Mouse (Mus musculus) cerebellum, postnatal 25 days (tissue): ENCODE measurements around the gene 1700010I14Rik.
A peak's percentile ranks its signal among the peaks of the same experiment; 100 is the strongest.

Experiments used
- DNase-seq, 2 experiments: peaks; one replicate each; pipeline ENCODE4 v3.0.0; 2021; ENCODE audit warnings: mixed read lengths in 2 of 2

The 1700010I14Rik gene

GRCm38 (mm10) chr17:9030181-9030580 is 42.0 kb downstream of the 1700010I14Rik start:
- peak in 1 of 2 experiments; percentile 15 for DNase-seq

DNA sequence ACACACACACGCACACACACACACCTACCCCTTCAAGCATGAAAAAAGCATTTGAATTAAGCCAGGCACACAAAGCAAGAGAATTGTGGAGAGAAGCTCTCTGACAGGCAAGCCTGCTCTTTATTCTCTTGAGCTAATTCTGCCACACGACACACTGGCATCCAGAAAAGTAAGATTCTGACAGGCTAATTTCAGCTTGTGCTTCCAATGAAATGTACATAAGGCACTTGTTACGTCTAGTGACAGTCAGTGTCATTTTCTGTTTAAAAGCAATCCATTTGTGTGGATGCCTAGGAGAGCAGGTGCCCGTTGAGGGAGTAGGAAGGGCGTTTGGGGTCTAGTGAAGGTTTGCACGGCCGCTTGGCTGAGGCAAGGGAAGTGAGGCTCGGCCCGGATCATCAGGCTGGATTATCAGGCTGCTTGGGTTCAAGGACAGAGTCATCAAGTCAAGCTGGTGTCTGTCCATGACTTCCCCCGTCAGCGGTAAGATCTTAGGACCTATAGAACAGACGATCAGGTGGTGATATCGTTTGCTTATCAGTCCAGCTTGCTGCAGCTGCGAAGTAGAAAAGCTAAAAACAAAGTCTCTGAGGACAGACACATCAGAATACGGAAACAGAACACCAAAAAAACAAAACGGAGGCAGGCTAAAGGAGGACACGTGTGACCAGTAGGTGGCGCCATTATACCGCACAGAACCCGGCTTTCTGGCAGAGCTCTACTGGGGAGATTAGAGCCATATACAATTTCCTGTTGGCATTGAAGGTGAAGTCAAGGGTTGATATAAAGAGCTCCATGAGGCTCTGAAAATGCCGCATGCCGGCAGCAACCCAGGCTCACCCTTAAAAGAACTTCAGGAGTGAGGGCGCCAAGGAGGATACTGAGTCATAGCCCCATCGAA is 43.4 kb downstream of the 1700010I14Rik start:
- peak; percentile 91 to 94 for DNase-seq

DNA sequence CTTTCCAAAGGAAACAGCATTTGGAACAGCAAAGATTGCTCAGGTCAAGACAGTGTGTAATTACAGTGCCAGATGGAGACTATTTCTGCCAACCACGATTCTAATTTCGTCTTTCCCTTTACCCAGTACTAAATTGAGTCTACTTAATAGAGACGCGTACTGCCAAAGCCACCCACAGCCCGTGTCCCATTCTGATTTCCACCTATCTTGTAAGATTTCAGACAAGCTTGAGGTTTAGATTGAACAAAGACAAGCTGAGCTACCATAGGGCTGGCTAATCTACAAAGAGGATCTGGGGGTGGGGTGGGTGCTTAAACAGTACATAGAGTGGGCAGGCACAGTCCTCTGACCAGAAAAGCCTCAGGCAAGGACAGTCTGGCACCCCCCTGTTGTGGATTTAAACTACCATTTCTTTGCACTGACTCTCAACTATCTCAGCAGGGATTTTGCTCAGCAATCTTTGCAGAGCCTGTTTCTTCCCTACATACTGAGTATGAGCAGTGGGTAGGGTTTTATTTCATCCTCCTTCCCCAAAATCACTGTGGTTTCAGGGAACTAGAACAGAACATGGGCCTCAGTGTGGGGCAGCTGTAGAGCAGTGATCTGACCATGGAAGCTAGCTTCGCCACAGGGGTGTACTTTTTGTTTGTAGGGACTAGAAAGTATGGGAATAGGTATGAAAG is 44.4 kb downstream of the 1700010I14Rik start:
- peak; percentile 67 to 70 for DNase-seq

GRCm38 (mm10) chr17:9033511-9033910 is 45.4 kb downstream of the 1700010I14Rik start:
- no peak for DNase-seq

DNA sequence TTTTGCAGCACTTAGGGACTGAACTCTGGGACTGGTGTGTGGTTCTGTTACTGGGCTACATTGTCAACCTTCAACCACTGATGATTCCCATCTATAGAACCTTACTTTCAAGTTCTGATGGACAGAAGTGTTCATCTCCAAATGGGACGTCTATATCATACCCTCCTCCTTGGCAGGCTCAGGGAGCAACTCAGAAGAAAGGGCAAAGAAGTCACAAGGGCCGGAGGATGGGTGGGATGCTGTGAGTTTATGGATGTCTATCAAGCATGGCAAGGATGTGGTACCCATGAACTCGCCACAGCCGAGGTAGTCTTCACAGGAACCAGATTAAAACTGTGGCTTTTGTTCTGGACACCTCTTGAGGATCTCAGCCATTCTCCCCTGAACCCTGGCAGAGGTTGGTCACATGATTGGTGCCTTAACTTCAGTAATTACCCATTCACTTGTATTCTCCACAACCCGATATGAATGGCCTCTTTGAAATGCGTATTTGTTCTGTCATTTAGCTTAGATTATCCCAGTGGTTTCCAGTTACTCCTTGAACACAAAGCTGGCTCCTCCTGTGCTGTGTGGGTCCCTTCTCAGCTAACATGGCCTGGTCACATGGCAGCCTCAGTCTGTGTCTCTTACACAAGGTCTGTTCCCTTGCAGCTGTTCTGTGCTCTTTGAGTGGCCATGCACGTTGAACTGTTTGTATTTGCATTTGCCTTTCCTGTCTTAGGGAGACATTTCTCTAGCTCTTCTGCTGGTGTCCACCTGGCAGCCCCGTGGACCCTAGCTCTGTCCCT is 47.6 kb downstream of the 1700010I14Rik start:
- no peak for DNase-seq

- DNase-seq = peak in 1 of 2 experiments; percentile 45
These were observed 54.6 kb downstream of the 1700010I14Rik start for GRCm38 (mm10) chr17:9042723-9043122.

DNA sequence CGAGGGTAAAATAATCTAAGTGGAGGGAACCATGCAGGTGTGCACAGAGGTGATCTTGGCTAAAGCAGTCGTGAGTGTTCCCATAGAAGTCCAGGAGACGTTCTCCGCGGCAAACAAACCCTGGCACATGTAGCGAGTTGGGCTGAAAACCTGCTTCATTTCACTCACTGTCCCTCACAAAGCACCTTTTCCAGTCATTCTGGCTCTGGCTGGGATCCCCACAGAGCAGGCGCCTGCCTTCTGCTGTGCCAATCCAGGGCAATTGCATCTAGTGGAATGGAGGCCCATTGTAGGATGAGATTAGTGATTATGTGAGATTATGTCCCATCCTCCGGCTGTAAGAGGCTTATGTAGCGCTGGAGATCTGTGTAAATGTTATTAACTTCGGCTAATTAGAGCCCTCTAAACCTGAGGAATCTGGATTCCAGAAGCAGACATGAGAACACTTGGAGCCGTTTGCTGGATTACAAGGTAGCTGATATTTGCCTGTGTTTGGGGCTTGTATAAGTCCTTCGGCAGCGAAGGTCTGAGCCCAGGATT is 64.4 kb downstream of the 1700010I14Rik start:
- peak; percentile 46 to 66 for DNase-seq

DNA sequence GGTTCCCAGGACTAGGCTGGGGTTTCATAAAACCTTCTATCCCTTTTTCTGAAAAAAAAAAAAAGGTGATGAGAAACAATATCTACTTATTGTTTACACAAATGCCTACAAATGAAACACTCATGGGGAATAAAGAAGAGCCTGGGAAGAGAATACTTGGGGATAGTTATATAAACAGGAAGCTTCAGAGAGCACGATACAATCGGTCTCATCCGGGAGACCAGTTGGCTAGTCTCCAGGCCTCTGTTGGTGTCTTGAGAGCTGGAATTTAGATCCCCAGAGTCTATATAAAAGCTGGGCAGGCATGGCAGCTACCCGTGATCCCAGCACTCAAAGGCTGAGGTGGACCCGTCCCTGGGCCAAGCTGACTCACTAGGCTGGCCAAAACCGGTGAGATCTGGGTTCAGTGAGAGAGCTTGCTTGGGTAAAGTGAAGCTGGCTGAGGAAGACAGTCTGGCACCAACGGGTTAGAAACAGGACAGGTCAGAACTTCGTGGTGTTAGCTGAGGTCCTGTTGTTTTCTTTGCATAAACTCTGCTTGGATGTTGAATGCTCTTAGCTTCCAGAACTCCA is 71.3 kb downstream of the 1700010I14Rik start:
- peak in 1 of 2 experiments; percentile 13 for DNase-seq
